Mouse (Mus musculus): ENCODE data around the gene Selenoh. TPM values are rescaled to one million over a fixed set of nuclear protein-coding genes. Genes with fewer than 3 reads are reported as not detected.

Gene Selenoh
- polyA plus RNA-seq, 2 experiments from 2014 or later = 96.4 to 131 TPM

DNA sequence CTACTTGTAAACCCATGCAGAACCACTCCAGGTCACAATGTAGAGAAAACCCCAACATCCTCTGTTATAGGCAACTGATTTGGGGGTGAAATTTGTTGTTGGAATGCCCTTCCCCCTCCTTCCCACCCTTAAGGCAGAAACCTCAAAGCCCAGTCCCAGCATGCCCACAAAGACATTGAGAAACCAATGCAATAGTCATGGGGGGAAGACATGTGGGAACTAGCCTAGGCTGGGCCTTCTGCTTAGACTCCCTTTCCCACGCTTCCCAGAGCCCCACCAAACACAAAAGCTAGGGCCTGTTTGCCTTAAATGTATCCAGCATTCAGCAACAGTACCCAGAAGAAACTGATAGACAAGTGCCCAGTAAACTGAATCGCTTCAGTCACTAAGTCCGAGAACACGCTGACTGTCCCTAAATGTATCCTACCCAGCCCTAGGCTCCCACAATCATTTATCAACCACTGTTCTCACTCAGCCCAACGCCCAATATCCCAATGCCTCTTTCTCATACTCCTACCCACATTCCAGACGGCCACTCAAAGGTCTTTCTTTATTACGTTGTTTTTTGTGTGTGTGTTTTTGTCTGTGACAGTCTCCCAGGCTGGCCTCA lies 44.1 kb downstream of the Selenoh start:
- no peak for ATAC-seq

DNA sequence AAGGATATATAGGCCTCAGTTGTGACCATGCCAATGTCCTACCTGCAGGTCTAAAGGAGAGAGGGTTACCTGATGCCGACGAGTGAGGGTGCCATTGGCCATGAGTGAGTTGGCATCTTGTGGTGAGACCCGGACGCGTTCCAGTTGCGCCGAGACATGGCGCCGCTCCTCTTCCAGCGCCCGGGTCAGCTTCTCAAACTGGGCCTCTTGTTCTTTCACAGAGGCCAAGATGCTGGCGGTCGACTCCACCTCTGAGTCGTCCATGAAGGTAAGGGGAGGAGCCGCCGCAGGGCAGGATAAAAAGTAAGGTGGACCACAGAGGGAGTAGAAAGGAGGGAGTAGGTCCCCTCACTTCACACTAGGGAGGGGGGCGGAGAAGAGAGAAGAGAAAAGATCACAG lies 46.4 kb downstream of the Selenoh start:
- ATAC-seq = no peak

DNA sequence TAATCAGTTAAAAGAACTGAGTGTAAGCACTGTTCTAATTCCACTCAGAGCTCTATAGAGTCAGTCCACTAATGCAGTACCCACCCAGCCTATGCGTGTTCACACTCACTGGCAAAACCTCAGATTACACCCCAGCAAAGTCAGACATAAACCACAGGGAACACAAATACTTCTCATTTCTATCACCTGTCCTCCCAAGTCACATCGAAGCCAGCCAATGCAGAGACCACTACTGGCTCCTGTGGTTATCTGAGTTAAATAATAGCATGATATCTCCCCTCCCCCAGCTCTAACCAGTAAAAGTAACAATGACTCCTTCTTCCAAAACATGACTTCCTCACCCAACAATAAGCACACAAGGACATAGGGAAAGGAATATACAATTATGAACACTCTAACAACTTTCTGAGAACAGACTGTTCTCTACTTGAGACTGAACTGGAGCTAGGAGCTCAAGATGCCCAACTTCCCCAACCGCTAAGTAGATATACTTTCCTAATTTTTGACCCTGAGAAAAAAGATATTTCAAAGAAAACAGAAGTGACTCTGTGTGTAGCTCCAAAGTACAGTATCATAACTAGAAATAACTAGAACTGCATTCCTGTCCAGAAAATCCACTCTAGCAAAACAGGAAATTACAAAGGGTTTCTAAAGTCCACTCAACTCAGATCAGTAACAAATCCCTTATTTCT lies 47.0 kb downstream of the Selenoh start:
- no peak for ATAC-seq

DNA sequence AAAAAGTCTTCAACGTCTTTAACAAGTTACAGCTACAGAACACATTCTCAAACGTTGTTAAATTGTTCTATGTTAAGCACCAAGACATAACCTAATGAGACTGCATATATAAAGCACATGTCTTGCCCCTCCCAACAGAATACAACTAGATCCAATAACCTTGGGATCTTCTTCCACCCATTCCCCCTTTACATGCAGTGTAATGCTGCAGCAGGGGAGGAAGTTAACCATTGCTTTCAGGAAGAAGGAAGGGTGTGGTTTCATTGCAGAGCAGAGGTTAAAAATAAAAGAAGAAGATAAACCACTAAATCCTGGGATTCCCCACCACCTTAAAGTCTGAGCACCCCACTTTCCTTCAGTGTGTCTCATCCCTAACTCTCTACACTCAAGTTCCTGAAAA lies 47.9 kb downstream of the Selenoh start:
- ATAC-seq = no peak

DNA sequence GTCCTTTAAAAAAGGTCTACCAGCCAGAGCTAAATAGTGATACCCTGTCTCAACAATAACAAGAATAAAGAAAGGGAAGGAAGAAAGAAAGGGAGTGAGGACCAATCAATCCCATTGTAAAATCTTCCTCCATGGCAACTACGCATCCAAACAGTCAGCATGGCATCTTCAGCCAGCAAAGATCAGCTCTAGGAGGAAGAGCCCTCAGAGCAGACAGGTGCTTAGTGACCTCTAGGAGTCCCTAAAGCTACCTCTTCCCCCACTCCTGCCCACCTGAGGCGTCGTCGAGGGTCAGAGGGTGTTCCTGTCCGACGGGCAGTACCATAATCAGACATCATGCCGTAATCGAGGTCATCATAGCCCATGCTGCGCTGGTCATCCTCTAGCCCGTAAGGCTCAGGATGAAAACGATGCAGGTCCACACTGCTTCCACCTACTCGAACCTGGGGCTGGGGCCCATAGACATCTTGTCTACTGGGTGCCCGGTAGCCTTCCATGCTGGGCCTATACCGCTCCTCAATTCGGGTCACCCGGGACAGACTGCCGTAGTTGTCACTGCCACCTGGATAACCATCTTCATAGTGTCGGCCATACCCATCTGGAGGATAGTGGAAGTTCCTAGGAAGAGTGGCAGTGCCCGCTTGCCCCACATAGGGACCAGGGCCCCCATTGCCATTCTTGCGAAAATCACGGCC lies 50.8 kb downstream of the Selenoh start:
- no peak for ATAC-seq

Other genes starting within 250 kb of the Selenoh start
- gene Calcrl, start 245.4 kb downstream of the Selenoh start, polyA plus RNA-seq (2017; shearing (Covaris generic)) = 10 to 100 TPM; 25.6 to 26.7 TPM
- gene Tfpi, start 194.0 kb downstream of the Selenoh start, polyA plus RNA-seq (2017; shearing (Covaris generic)) = 1 to 10 TPM; 3.9 to 6.5 TPM
- 1 to 10 TPM in 1 of 2 experiments, under 1 TPM in 1; 0.89 to 1.1 TPM for gene Ctnnd1, start 20.0 kb downstream of the Selenoh start, polyA plus RNA-seq (2017; shearing (Covaris generic))
- under 1 TPM in 1 of 2 experiments, not detected in 1; 0.48 TPM for gene Btbd18, start 11.7 kb downstream of the Selenoh start, polyA plus RNA-seq (2017; shearing (Covaris generic))
- gene Gm28635, start 7.3 kb upstream of the Selenoh start, polyA plus RNA-seq (2017; shearing (Covaris generic)) = not detected
- 10 to 100 TPM; 14.9 to 18.3 TPM for gene Med19, start 7.6 kb upstream of the Selenoh start, polyA plus RNA-seq (2017; shearing (Covaris generic))
- 100 to 1,000 TPM; 115 to 140 TPM for gene Tmx2, start 8.4 kb upstream of the Selenoh start, polyA plus RNA-seq (2017; shearing (Covaris generic))
- 10 to 100 TPM; 10.1 to 12.5 TPM for gene Zdhhc5, start 44.4 kb upstream of the Selenoh start, polyA plus RNA-seq (2017; shearing (Covaris generic))
- 10 to 100 TPM; 50.3 to 54.6 TPM for gene Clp1, start 56.6 kb upstream of the Selenoh start, polyA plus RNA-seq (2017; shearing (Covaris generic))
- 1 to 10 TPM; 1.3 to 2.1 TPM for gene Ypel4, start 63.3 kb upstream of the Selenoh start, polyA plus RNA-seq (2017; shearing (Covaris generic))
- not detected for gene Gm19426, start 72.9 kb upstream of the Selenoh start, polyA plus RNA-seq (2017; shearing (Covaris generic))
- not detected for gene Serping1, start 104.7 kb upstream of the Selenoh start, polyA plus RNA-seq (2017; shearing (Covaris generic))
- 100 to 1,000 TPM in 1 of 2 experiments, 10 to 100 TPM in 1; 89.3 to 121 TPM for gene Ube2l6, start 128.1 kb upstream of the Selenoh start, polyA plus RNA-seq (2017; shearing (Covaris generic))
- not detected for gene Smtnl1, start 151.9 kb upstream of the Selenoh start, polyA plus RNA-seq (2017; shearing (Covaris generic))
- 10 to 100 TPM; 34.7 to 40.8 TPM for gene Timm10, start 156.2 kb upstream of the Selenoh start, polyA plus RNA-seq (2017; shearing (Covaris generic))
- 1 to 10 TPM; 3.8 to 4.7 TPM for gene Slc43a1, start 168.1 kb upstream of the Selenoh start, polyA plus RNA-seq (2017; shearing (Covaris generic))
- not detected for gene Rtn4rl2, start 215.9 kb upstream of the Selenoh start, polyA plus RNA-seq (2017; shearing (Covaris generic))